Mouse (Mus musculus) limb, embryonic 14.5 days (tissue): Measurements from ENCODE around the gene Snx11. TPM values are rescaled to one million over a fixed set of nuclear protein-coding genes. Genes with fewer than 3 reads are reported as not detected.

Source experiments
- ATAC-seq: fragments of 200-750 bp; cut with Nextera tagmentation; 2 replicates; pipeline ENCODE4 v1.8.0; 2017; ENCODE audit warnings: low read depth, moderate number of reproducible peaks, moderate TSS enrichment; ENCODE audit not compliant: low FRiP score
- DNase-seq: peaks from one replicate; pipeline ENCODE4 v3.0.0-alpha.2; 2015; ENCODE audit warnings: low spot score
- H3K27ac ChIP-seq: fragments of 300-500 bp; sonication (generic); replicated peaks from 2 replicates; pipeline ENCODE4 v1.5.1; 2014; ENCODE audit warnings: low read depth, mild to moderate bottlenecking, low read length, moderate library complexity, mixed read lengths
- H3K27me3 ChIP-seq: fragments of 300-500 bp; sonication (generic); 2 replicates; pipeline ENCODE4 v1.6.1; 2014; ENCODE audit warnings: low read length, mixed read lengths; ENCODE audit not compliant: control insufficient read depth, insufficient read depth
- H3K36me3 ChIP-seq: fragments of 300-500 bp; sonication (generic); 2 replicates; pipeline ENCODE4 v1.6.1; 2014; ENCODE audit warnings: mild to moderate bottlenecking, low read length, moderate library complexity, mixed read lengths; ENCODE audit not compliant: control insufficient read depth, insufficient read depth
- H3K4me1 ChIP-seq: fragments of 300-500 bp; sonication (generic); 2 replicates; pipeline ENCODE4 v1.6.1; 2014; ENCODE audit warnings: antibody characterized with exemption, low read length, mixed read lengths; ENCODE audit not compliant: control insufficient read depth, insufficient read depth
- H3K4me2 ChIP-seq: fragments of 300-500 bp; sonication (generic); replicated peaks from 2 replicates; pipeline ENCODE4 v1.6.1; 2014; ENCODE audit warnings: low read depth, mild to moderate bottlenecking, low read length, moderate library complexity; ENCODE audit not compliant: severe bottlenecking
- H3K4me3 ChIP-seq: fragments of 300-500 bp; sonication (generic); replicated peaks from 2 replicates; pipeline ENCODE4 v1.5.1; 2014; ENCODE audit warnings: low read length
- H3K9ac ChIP-seq: fragments of 300-500 bp; sonication (generic); 2 replicates; pipeline ENCODE4 v1.6.1; 2014; ENCODE audit warnings: mild to moderate bottlenecking, low read depth, low read length, moderate library complexity; ENCODE audit not compliant: severe bottlenecking
- H3K9me3 ChIP-seq: fragments of 300-500 bp; sonication (generic); 2 replicates; pipeline ENCODE4 v1.6.1; 2016; ENCODE audit warnings: low read length; ENCODE audit not compliant: control insufficient read depth
- POLR2A ChIP-seq: fragments of 200-500 bp; IDR thresholded peaks from 2 replicates; pipeline ENCODE4 v1.8.0; 2012; ENCODE audit warnings: inconsistent platforms, mild to moderate bottlenecking, moderate library complexity, borderline replicate concordance; ENCODE audit not compliant: insufficient read depth, insufficient read length; ENCODE audit errors: extremely low read depth
- WGBS: fragments of 180-500 bp; shearing (Covaris S2); extraction: QIAGEN DNeasy Blood & Tissue Kit; methylation state at CpG from one replicate; pipeline ENCODE4 v1.1.7; 2014; 5-methylcytosine and 5-hydroxymethylcytosine counted together
- polyA plus RNA-seq, 2 experiments: library from polyadenylated mRNA; depleted of rRNA in 1 of 2; stranded (reverse) in 1 of 2; unstranded in 1 of 2; fragments of >200 nt; fragmentation: Nextera tagmentation in 1 of 2; extraction: Ambion mirVana in 1 of 2; gene quantifications; 2 replicates each; pipeline versions ENCODE4 v1.2.1 to v1.2.3; 2012 to 2014

The Snx11 gene
- polyA plus RNA-seq, 2 experiments, result 11.9 to 28.3 TPM

- no peak overlapping the region for H3K27ac ChIP-seq
- WGBS, result 50% methylated on average over 4 of the region's 4 CpGs
- no peaks in the 10 kb centered on the region for H3K27me3 ChIP-seq
- no peak for DNase-seq
- H3K36me3 ChIP-seq, result no peaks in the 10 kb centered on the region
- H3K9me3 ChIP-seq, result no peaks in the 10 kb centered on the region
- H3K9ac ChIP-seq, result no peak overlapping the region
- H3K4me2 ChIP-seq, result no peak overlapping the region
- H3K4me3 ChIP-seq, result no peak overlapping the region
- H3K4me1 ChIP-seq, result no peaks in the 10 kb centered on the region
- no peak for ATAC-seq
- no peak for TF ChIP-seq POLR2A
Measured at GRCm38 (mm10) chr11:96757421-96757820, 19.9 kb downstream of the Snx11 start.

GRCm38 (mm10) chr11:96755298-96755697 lies 22.1 kb downstream of the Snx11 start:
- no peak for ATAC-seq
- H3K27ac ChIP-seq, result no peak overlapping the region

GRCm38 (mm10) chr11:96747555-96747954 lies 29.8 kb downstream of the Snx11 start:
- H3K9ac ChIP-seq, result no peak overlapping the region
- H3K27ac ChIP-seq, result no peak overlapping the region
- H3K36me3 ChIP-seq, result no peaks in the 10 kb centered on the region
- no peaks in the 10 kb centered on the region for H3K4me1 ChIP-seq
- 0 out of 2 replicates have a peak, but pooled peaks cover under 1% of the 10 kb centered on the region for H3K27me3 ChIP-seq
- no peak overlapping the region for H3K4me2 ChIP-seq
- no peaks in the 10 kb centered on the region for H3K9me3 ChIP-seq
- 46% methylated on average over 3 of the region's 3 CpGs for WGBS
- no peak for ATAC-seq
- DNase-seq, result no peak
- H3K4me3 ChIP-seq, result no peak overlapping the region
- no peak for TF ChIP-seq POLR2A

More at GRCm38 (mm10) chr11:96755298-96755697, 22.1 kb downstream of the Snx11 start:
- no peak overlapping the region for H3K4me2 ChIP-seq
- H3K27me3 ChIP-seq, result no peaks in the 10 kb centered on the region
- DNase-seq, result no peak
- H3K4me3 ChIP-seq, result no peak overlapping the region
- no peak for TF ChIP-seq POLR2A
- no peaks in the 10 kb centered on the region for H3K9me3 ChIP-seq
- H3K4me1 ChIP-seq, result no peaks in the 10 kb centered on the region
- 100% methylated on average over 2 of the region's 2 CpGs for WGBS
- no peaks in the 10 kb centered on the region for H3K36me3 ChIP-seq
- no peak overlapping the region for H3K9ac ChIP-seq

- DNase-seq (no peak), ATAC-seq (no peak)
- H3K36me3 ChIP-seq, result no peaks in the 10 kb centered on the region
- H3K4me3 ChIP-seq, result no peak overlapping the region
- H3K27ac ChIP-seq, result no peak overlapping the region
- H3K4me2 ChIP-seq, result no peak overlapping the region
- WGBS, result 66% methylated on average over 6 of the region's 6 CpGs
- H3K27me3 ChIP-seq, result peaks cover 10% of the 10 kb centered on the region; the same call in 1 of the 2 replicates
- no peak for TF ChIP-seq POLR2A
- H3K4me1 ChIP-seq, result peaks cover 6% of the 10 kb centered on the region; the same call in 1 of the 2 replicates
- no peak overlapping the region for H3K9ac ChIP-seq
- H3K9me3 ChIP-seq, result no peaks in the 10 kb centered on the region
Measured at GRCm38 (mm10) chr11:96746648-96747047, 30.7 kb downstream of the Snx11 start.

GRCm38 (mm10) chr11:96743891-96744290 lies 33.5 kb downstream of the Snx11 start:
- Histone ChIP-seq H3K4me1 (peaks cover 6% of the 10 kb centered on the region; the same call in 1 of the 2 replicates), H3K36me3 (no peaks in the 10 kb centered on the region), H3K4me3 (no peak overlapping the region), H3K9ac (no peak overlapping the region), H3K27me3 (peaks cover 32% of the 10 kb centered on the region), H3K4me2 (no peak overlapping the region), H3K9me3 (no peaks in the 10 kb centered on the region), H3K27ac (no peak overlapping the region)
- WGBS, result 68% methylated on average over 4 of the region's 4 CpGs
- no peak for TF ChIP-seq POLR2A
- DNase-seq (no peak), ATAC-seq (no peak)

GRCm38 (mm10) chr11:96743000-96743399 lies 34.4 kb downstream of the Snx11 start:
- no peak overlapping the region for H3K4me3 ChIP-seq
- DNase-seq, result peak; percentile 20
- H3K27me3 ChIP-seq, result peaks cover 37% of the 10 kb centered on the region
- no peak overlapping the region for H3K9ac ChIP-seq
- peaks cover 6% of the 10 kb centered on the region; the same call in 1 of the 2 replicates for H3K4me1 ChIP-seq
- no peak; the same call in 1 of the 2 replicates for ATAC-seq
- H3K36me3 ChIP-seq, result no peaks in the 10 kb centered on the region
- TF ChIP-seq POLR2A, result no peak
- H3K4me2 ChIP-seq, result no peak overlapping the region
- 42% methylated on average over 11 of the region's 11 CpGs for WGBS
- H3K27ac ChIP-seq, result no peak overlapping the region
- H3K9me3 ChIP-seq, result no peaks in the 10 kb centered on the region
